Mouse (Mus musculus) heart, embryonic 15.5 days (tissue): ENCODE results near the gene Dnajc5. TPM values are rescaled to one million over a fixed set of nuclear protein-coding genes. Genes with fewer than 3 reads are reported as not detected.

Source experiments
- ATAC-seq: fragments of 200-750 bp; cut with Nextera tagmentation; replicated peaks from 2 replicates; pipeline ENCODE4 v1.8.0; 2017; ENCODE audit warnings: low read depth, moderate TSS enrichment; ENCODE audit not compliant: insufficient number of reproducible peaks, insufficient read depth, low FRiP score
- H3K27ac ChIP-seq: fragments of 300-500 bp; sonication (generic); 2 replicates; pipeline ENCODE4 v1.5.1; 2015; ENCODE audit warnings: mild to moderate bottlenecking, inconsistent platforms
- H3K27me3 ChIP-seq: fragments of 300-500 bp; sonication (generic); 2 replicates; pipeline ENCODE4 v1.6.1; 2015; ENCODE audit warnings: inconsistent platforms
- H3K36me3 ChIP-seq: fragments of 300-500 bp; sonication (generic); 2 replicates; pipeline ENCODE4 v1.6.1; 2015; ENCODE audit warnings: mild to moderate bottlenecking, inconsistent platforms
- H3K4me1 ChIP-seq: fragments of 300-500 bp; sonication (generic); replicated peaks from 2 replicates; pipeline ENCODE4 v1.6.1; 2015; ENCODE audit warnings: inconsistent platforms
- H3K4me2 ChIP-seq: fragments of 300-500 bp; sonication (generic); 2 replicates; pipeline ENCODE4 v1.6.1; 2015; ENCODE audit warnings: inconsistent platforms, mild to moderate bottlenecking, moderate library complexity
- H3K4me3 ChIP-seq: fragments of 300-500 bp; sonication (generic); 2 replicates; pipeline ENCODE4 v1.5.1; 2015; ENCODE audit warnings: mild to moderate bottlenecking, inconsistent platforms
- H3K9ac ChIP-seq: fragments of 300-500 bp; sonication (generic); 2 replicates; pipeline ENCODE4 v1.6.1; 2015; ENCODE audit warnings: mild to moderate bottlenecking, inconsistent platforms
- H3K9me3 ChIP-seq: fragments of 300-500 bp; sonication (generic); replicated peaks from 2 replicates; pipeline ENCODE4 v1.6.1; 2016; ENCODE audit warnings: inconsistent platforms
- WGBS: fragments of 180-500 bp; shearing (Covaris S2); methylation state at CpG from one replicate; pipeline ENCODE4 v1.1.7; 2015; ENCODE audit warnings: mixed read lengths; 5-methylcytosine and 5-hydroxymethylcytosine counted together
- polyA plus RNA-seq: library from polyadenylated mRNA; unstranded; fragments of >200 nt; fragmentation: Nextera tagmentation; extraction: Ambion mirVana; gene quantifications from 2 replicates; pipeline ENCODE4 v1.2.1, GENCODE M21; 2015

The Dnajc5 gene
- 70.3 and 83.3 TPM in 2 replicates for polyA plus RNA-seq

DNA sequence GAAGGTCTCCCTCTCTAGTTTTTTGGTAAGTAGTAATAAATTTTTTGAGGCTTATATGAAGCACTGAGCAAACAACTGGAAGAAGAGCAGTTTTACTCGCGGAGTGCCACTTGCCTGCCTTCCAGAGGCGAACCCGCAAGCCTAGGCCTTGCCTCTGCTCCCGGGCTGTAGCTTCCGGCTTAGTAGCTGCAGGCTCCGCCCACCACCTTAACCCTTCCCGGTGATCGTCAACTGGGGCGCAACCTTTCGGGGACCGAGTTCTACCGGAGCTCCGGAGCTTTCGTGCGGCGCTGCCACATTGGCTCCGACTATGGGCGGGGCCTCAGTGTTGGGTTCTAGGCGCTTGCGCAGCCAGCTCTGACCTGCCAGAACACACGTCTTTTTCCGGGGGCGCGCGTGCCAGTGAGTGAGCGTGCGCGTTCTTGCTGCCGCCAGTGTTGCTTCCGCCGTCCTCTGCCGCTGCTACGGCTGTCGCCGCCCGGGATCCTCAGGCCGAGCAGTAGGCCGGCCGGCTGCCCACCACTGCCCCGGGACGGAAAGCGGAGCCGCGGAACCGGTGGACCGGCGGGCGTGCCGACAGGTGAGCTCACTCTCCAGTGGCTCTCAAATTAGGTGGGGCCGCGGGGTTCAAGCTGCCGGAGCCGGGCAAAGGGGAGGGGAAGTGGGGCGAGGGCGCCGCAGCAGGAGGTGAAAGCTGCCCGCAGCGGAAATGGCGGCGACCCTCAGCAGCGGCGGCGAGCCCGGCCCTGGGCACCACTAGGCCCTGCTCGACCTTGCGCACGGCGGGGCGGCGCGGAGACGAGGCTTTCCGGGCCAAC lies at the start of gene Dnajc5:
TSS of gene Dnajc5 (plus strand) at position 368 of the 818 bp plus-strand sequence.
- ATAC-seq: peak; percentile 97
- under 1% methylated on average over 74 of the region's 74 CpGs for WGBS
- H3K36me3 ChIP-seq: peaks cover 21% of the 10 kb centered on the region
- peak within 1 kb of the TSS; percentile 79 for H3K4me3 ChIP-seq
- H3K4me2 ChIP-seq: peak within 1 kb of the TSS; percentile 68
- H3K27ac ChIP-seq: peak within 1 kb of the TSS; percentile 99
- H3K9ac ChIP-seq: peak within 1 kb of the TSS; percentile 93
- H3K9me3 ChIP-seq: no peaks in the 10 kb centered on the region
- H3K27me3 ChIP-seq: no peaks in the 10 kb centered on the region
- peaks cover 30% of the 10 kb centered on the region for H3K4me1 ChIP-seq

GRCm38 (mm10) chr2:181471246-181471645 lies 49.0 kb upstream of the Dnajc5 start:
- 24% methylated on average over 5 of the region's 5 CpGs for WGBS
- Histone ChIP-seq H3K4me2 (peak overlapping the region; percentile 27; the same call in 1 of the 2 replicates), H3K27me3 (no peaks in the 10 kb centered on the region)

DNA sequence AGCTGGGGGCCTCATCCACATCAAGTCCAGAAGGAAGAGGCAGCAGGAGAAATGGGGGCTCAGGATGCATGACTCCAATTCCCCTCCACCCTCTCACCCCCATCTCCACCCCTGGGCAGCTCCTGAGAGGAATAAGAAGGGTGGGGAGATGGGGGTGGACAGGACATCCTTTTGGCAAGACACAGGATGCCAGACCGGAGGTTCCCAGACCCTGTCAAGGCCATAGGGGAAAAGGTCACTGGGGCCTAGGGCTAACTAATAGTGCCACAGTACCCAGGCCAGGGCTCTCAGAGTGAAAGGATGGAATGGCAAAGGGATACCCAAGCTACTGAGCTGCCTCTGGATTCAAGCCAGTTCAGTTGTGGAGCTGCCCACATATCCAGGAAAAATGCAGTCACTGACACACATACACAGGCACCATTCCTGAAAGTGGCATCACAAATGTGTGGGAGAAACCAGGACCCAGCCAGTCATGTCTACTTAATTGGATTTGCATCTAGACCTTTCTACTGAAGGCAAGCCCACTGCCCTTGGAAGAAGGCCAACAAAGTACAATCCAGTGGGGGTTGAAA lies 47.9 kb upstream of the Dnajc5 start:
- WGBS: 71% methylated on average over 1 of the region's 1 CpGs
- Histone ChIP-seq H3K27me3 (no peaks in the 10 kb centered on the region), H3K27ac (peak overlapping the region; percentile 72), H3K9me3 (no peaks in the 10 kb centered on the region), H3K4me3 (no peak overlapping the region), H3K4me1 (peaks cover 29% of the 10 kb centered on the region), H3K9ac (no peak overlapping the region), H3K4me2 (no peak overlapping the region), H3K36me3 (no peaks in the 10 kb centered on the region)
- ATAC-seq: no peak

More at GRCm38 (mm10) chr2:181471246-181471645, 49.0 kb upstream of the Dnajc5 start:
- H3K9me3 ChIP-seq: no peaks in the 10 kb centered on the region
- no peak overlapping the region for H3K4me3 ChIP-seq
- peaks cover 29% of the 10 kb centered on the region for H3K4me1 ChIP-seq
- no peak overlapping the region for H3K9ac ChIP-seq
- H3K36me3 ChIP-seq: no peaks in the 10 kb centered on the region
- H3K27ac ChIP-seq: peak overlapping the region; percentile 72
- peak; percentile 88 for ATAC-seq

- no peaks in the 10 kb centered on the region for H3K36me3 ChIP-seq
- no peaks in the 10 kb centered on the region for H3K27me3 ChIP-seq
- WGBS: 30% methylated on average over 2 of the region's 2 CpGs
- H3K4me3 ChIP-seq: no peak overlapping the region
- H3K27ac ChIP-seq: peak overlapping the region; percentile 61
- 0 out of 2 replicates have a peak overlapping the region, but pooled peaks have one; percentile 25 for H3K9ac ChIP-seq
- peak overlapping the region; percentile 58 for H3K4me2 ChIP-seq
- H3K9me3 ChIP-seq: no peaks in the 10 kb centered on the region
- H3K4me1 ChIP-seq: peaks cover 21% of the 10 kb centered on the region
- ATAC-seq: no peak
These were observed 37.2 kb upstream of the Dnajc5 start for GRCm38 (mm10) chr2:181483120-181483519.

- Histone ChIP-seq H3K9me3 (no peaks in the 10 kb centered on the region), H3K9ac (0 out of 2 replicates have a peak overlapping the region, but pooled peaks have one; percentile 25), H3K4me2 (peak overlapping the region; percentile 58), H3K27me3 (no peaks in the 10 kb centered on the region), H3K36me3 (no peaks in the 10 kb centered on the region), H3K4me1 (peaks cover 23% of the 10 kb centered on the region), H3K27ac (peak overlapping the region; percentile 61), H3K4me3 (peak overlapping the region; percentile 19; the same call in 1 of the 2 replicates)
- WGBS: 29% methylated on average over 7 of the region's 7 CpGs
- peak; percentile 63 for ATAC-seq
These were observed 36.5 kb upstream of the Dnajc5 start for GRCm38 (mm10) chr2:181483562-181484318.

DNA sequence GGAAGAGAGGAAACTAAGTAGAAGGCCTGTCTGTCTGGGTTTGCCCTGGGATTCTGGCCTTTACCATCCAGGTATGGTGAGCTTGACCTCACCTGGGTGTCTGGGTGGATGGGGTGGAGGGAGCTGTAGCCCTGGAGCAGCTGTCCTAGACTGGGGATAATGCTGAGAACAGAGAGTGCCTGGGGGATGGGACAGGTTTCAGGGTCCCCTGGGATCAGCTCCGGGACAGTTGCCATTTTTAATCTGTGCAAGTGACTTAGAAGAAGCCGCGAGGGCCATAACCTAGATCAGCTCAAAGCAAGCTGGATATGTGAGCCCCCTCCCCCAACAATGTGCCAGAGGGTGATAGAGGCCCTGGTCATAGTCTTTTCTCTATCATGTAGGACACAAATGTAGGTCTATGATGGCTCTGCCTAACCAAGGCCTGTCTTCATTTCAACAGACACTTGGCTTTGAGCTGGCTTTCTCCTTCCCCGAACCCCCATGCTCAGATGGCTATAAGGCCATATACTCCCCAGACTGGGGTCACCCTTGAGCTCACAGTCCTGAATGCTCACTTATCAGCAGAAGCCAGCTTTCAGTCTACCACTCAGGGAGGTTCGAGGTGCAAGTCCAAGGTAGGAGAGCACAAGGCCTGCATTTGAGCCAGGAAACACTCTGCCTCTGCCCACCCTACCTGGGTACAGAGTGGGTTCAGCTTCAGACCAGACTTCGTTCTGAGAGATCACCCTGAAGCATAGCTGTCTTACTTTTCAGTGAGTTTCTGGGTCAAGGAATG lies 35.6 kb upstream of the Dnajc5 start:
- Histone ChIP-seq H3K4me2 (no peak overlapping the region), H3K27me3 (no peaks in the 10 kb centered on the region), H3K36me3 (no peaks in the 10 kb centered on the region), H3K27ac (peak overlapping the region; percentile 61; the same call in 1 of the 2 replicates), H3K9me3 (no peaks in the 10 kb centered on the region), H3K4me3 (no peak overlapping the region), H3K4me1 (peaks cover 23% of the 10 kb centered on the region), H3K9ac (no peak overlapping the region)
- no peak for ATAC-seq
- 64% methylated on average over 6 of the region's 6 CpGs for WGBS

- 30% methylated on average over 1 of the region's 1 CpGs for WGBS
These were observed 34.5 kb upstream of the Dnajc5 start for GRCm38 (mm10) chr2:181485741-181486140.

GRCm38 (mm10) chr2:181487338-181488277 lies 32.7 kb upstream of the Dnajc5 start:
- Histone ChIP-seq H3K27me3 (no peaks in the 10 kb centered on the region), H3K27ac (peak overlapping the region; percentile 67), H3K9me3 (no peaks in the 10 kb centered on the region), H3K4me2 (no peak overlapping the region), H3K4me3 (no peak overlapping the region), H3K4me1 (peaks cover 23% of the 10 kb centered on the region), H3K36me3 (no peaks in the 10 kb centered on the region), H3K9ac (no peak overlapping the region)
- 20% methylated on average over 5 of the region's 5 CpGs for WGBS
- ATAC-seq: peak; percentile 72; the same call in 1 of the 2 replicates

More at GRCm38 (mm10) chr2:181485741-181486140, 34.5 kb upstream of the Dnajc5 start:
- Histone ChIP-seq H3K4me2 (no peak overlapping the region), H3K9ac (no peak overlapping the region), H3K9me3 (no peaks in the 10 kb centered on the region), H3K36me3 (no peaks in the 10 kb centered on the region), H3K27me3 (no peaks in the 10 kb centered on the region), H3K4me3 (no peak overlapping the region), H3K27ac (no peak overlapping the region), H3K4me1 (peaks cover 23% of the 10 kb centered on the region)
- no peak for ATAC-seq

GRCm38 (mm10) chr2:181491432-181492205 lies 28.7 kb upstream of the Dnajc5 start:
- H3K27me3 ChIP-seq: no peaks in the 10 kb centered on the region
- WGBS: 26% methylated on average over 7 of the region's 7 CpGs
- H3K4me2 ChIP-seq: no peak overlapping the region
- no peak overlapping the region for H3K27ac ChIP-seq
- no peak overlapping the region for H3K9ac ChIP-seq
- ATAC-seq: no peak
- no peaks in the 10 kb centered on the region for H3K9me3 ChIP-seq
- H3K36me3 ChIP-seq: no peaks in the 10 kb centered on the region
- no peak overlapping the region for H3K4me3 ChIP-seq
- H3K4me1 ChIP-seq: peaks cover 22% of the 10 kb centered on the region
